Mouse (Mus musculus) liver, embryonic 14.5 days (tissue): ENCODE results near the gene Ybx1.

ENCODE experiments used
- CTCF ChIP-seq: IDR thresholded peaks from 2 replicates; pipeline ENCODE4 v1.5.1; 2016; ENCODE audit warnings: antibody characterized with exemption, low read depth, control low read depth
- EP300 ChIP-seq: IDR thresholded peaks from 2 replicates; pipeline ENCODE4 v1.6.1; 2016; ENCODE audit warnings: antibody characterized with exemption, low read depth

GRCm38 (mm10) chr4:119248407-119248965, 45.9 kb downstream of the Ybx1 start:
- no peak for TF ChIP-seq CTCF
- no peak for TF ChIP-seq EP300
